Mouse (Mus musculus) stomach, embryonic 16.5 days (tissue): ENCODE results near the gene Adgrl3. TPM values are rescaled to one million over a fixed set of nuclear protein-coding genes. Genes with fewer than 3 reads are reported as not detected.

ENCODE experiments used
- ATAC-seq: fragments of 200-750 bp; cut with Nextera tagmentation; 2 replicates; pipeline ENCODE4 v1.8.0; 2017; ENCODE audit warnings: moderate number of reproducible peaks, moderate TSS enrichment; ENCODE audit not compliant: insufficient read depth, low FRiP score
- H3K27ac ChIP-seq: fragments of 300-500 bp; sonication (generic); 2 replicates; pipeline ENCODE4 v1.5.1; 2014; ENCODE audit warnings: low read length
- H3K27me3 ChIP-seq: fragments of 300-500 bp; sonication (generic); 2 replicates; pipeline ENCODE4 v1.6.1; 2014; ENCODE audit warnings: low read length, control low read depth, mixed read lengths; ENCODE audit not compliant: control insufficient read depth, insufficient read depth
- H3K36me3 ChIP-seq: fragments of 300-500 bp; sonication (generic); 2 replicates; pipeline ENCODE4 v1.6.1; 2014; ENCODE audit warnings: low read length; ENCODE audit not compliant: control insufficient read depth, insufficient read depth
- H3K4me1 ChIP-seq: fragments of 300-500 bp; sonication (generic); 2 replicates; pipeline ENCODE4 v1.6.1; 2014; ENCODE audit warnings: low read length, control low read depth, mixed read lengths; ENCODE audit not compliant: control insufficient read depth, insufficient read depth
- H3K4me2 ChIP-seq: fragments of 300-500 bp; sonication (generic); 2 replicates; pipeline ENCODE4 v1.6.1; 2014; ENCODE audit warnings: low read depth, low read length, mixed read lengths
- H3K4me3 ChIP-seq: fragments of 300-500 bp; sonication (generic); replicated peaks from 2 replicates; pipeline ENCODE4 v1.5.1; 2014; ENCODE audit warnings: mild to moderate bottlenecking, low read length
- H3K9ac ChIP-seq: fragments of 300-500 bp; sonication (generic); 2 replicates; pipeline ENCODE4 v1.6.1; 2014; ENCODE audit warnings: low read length
- H3K9me3 ChIP-seq: fragments of 300-500 bp; sonication (generic); replicated peaks from 2 replicates; pipeline ENCODE4 v1.6.1; 2016; ENCODE audit warnings: low read length, control low read depth; ENCODE audit not compliant: control insufficient read depth
- WGBS: fragments of 180-500 bp; shearing (Covaris S2); extraction: QIAGEN DNeasy Blood & Tissue Kit; methylation state at CpG from one replicate; pipeline ENCODE4 v1.1.7; 2014; 5-methylcytosine and 5-hydroxymethylcytosine counted together
- polyA plus RNA-seq: library from polyadenylated mRNA; unstranded; fragments of >200 nt; fragmentation: Nextera tagmentation; extraction: Ambion mirVana; gene quantifications from 2 replicates; pipeline ENCODE4 v1.2.1, GENCODE M21; 2015

Adgrl3 gene
- polyA plus RNA-seq, 1 experiment from 2014 or later, result 17.0 TPM

- ATAC-seq, result no peak
- Histone ChIP-seq H3K27ac (no peak overlapping the region), H3K9me3 (0 out of 2 replicates have a peak, but pooled peaks cover 3% of the 10 kb centered on the region), H3K4me1 (no peaks in the 10 kb centered on the region), H3K4me2 (no peak overlapping the region), H3K27me3 (no peaks in the 10 kb centered on the region), H3K9ac (no peak overlapping the region), H3K36me3 (0 out of 2 replicates have a peak, but pooled peaks cover 4% of the 10 kb centered on the region), H3K4me3 (no peak overlapping the region)
- WGBS, result 91% methylated on average over 9 of the region's 9 CpGs
Measured at GRCm38 (mm10) chr5:81794125-81794524, 774.2 kb downstream of the Adgrl3 start.

GRCm38 (mm10) chr5:81794601-81795000 lies 774.7 kb downstream of the Adgrl3 start:
- 86% methylated on average over 24 of the region's 24 CpGs for WGBS
- H3K4me2 ChIP-seq, result no peak overlapping the region
- H3K36me3 ChIP-seq, result 0 out of 2 replicates have a peak, but pooled peaks cover 4% of the 10 kb centered on the region
- H3K27ac ChIP-seq, result no peak overlapping the region
- no peak overlapping the region for H3K4me3 ChIP-seq
- no peaks in the 10 kb centered on the region for H3K4me1 ChIP-seq
- H3K9ac ChIP-seq, result no peak overlapping the region
- H3K27me3 ChIP-seq, result no peaks in the 10 kb centered on the region
- no peak for ATAC-seq
- H3K9me3 ChIP-seq, result 0 out of 2 replicates have a peak, but pooled peaks cover 3% of the 10 kb centered on the region

- H3K27ac ChIP-seq, result no peak overlapping the region
- 71% methylated on average over 4 of the region's 4 CpGs for WGBS
- no peak for ATAC-seq
- no peaks in the 10 kb centered on the region for H3K27me3 ChIP-seq
- no peak overlapping the region for H3K4me3 ChIP-seq
- no peaks in the 10 kb centered on the region for H3K4me1 ChIP-seq
- H3K36me3 ChIP-seq, result 0 out of 2 replicates have a peak, but pooled peaks cover 4% of the 10 kb centered on the region
- H3K4me2 ChIP-seq, result no peak overlapping the region
- no peak overlapping the region for H3K9ac ChIP-seq
- 0 out of 2 replicates have a peak, but pooled peaks cover 3% of the 10 kb centered on the region for H3K9me3 ChIP-seq
Measured at GRCm38 (mm10) chr5:81796128-81796527, 776.2 kb downstream of the Adgrl3 start.

GRCm38 (mm10) chr5:81810966-81811365 lies 791.0 kb downstream of the Adgrl3 start:
- no peak overlapping the region for H3K27ac ChIP-seq
- H3K4me1 ChIP-seq, result no peaks in the 10 kb centered on the region
- H3K36me3 ChIP-seq, result no peaks in the 10 kb centered on the region
- no peak for ATAC-seq
- H3K9ac ChIP-seq, result no peak overlapping the region
- no peaks in the 10 kb centered on the region for H3K27me3 ChIP-seq
- H3K4me3 ChIP-seq, result no peak overlapping the region
- H3K9me3 ChIP-seq, result no peaks in the 10 kb centered on the region
- no peak overlapping the region for H3K4me2 ChIP-seq
- WGBS, result 88% methylated on average over 5 of the region's 5 CpGs

- 88% methylated on average over 1 of the region's 1 CpGs for WGBS
Measured at GRCm38 (mm10) chr5:81832076-81832475, 812.1 kb downstream of the Adgrl3 start.

GRCm38 (mm10) chr5:81832679-81833078 lies 812.7 kb downstream of the Adgrl3 start:
- H3K4me2 ChIP-seq, result no peak overlapping the region
- H3K36me3 ChIP-seq, result no peaks in the 10 kb centered on the region
- 55% methylated on average over 2 of the region's 2 CpGs for WGBS
- peaks cover 5% of the 10 kb centered on the region; the same call in 1 of the 2 replicates for H3K9me3 ChIP-seq
- H3K4me3 ChIP-seq, result no peak overlapping the region
- H3K9ac ChIP-seq, result no peak overlapping the region
- no peak for ATAC-seq
- no peaks in the 10 kb centered on the region for H3K4me1 ChIP-seq
- no peak overlapping the region for H3K27ac ChIP-seq
- no peaks in the 10 kb centered on the region for H3K27me3 ChIP-seq

More at GRCm38 (mm10) chr5:81832076-81832475, 812.1 kb downstream of the Adgrl3 start:
- no peaks in the 10 kb centered on the region for H3K4me1 ChIP-seq
- H3K27ac ChIP-seq, result no peak overlapping the region
- H3K4me3 ChIP-seq, result no peak overlapping the region
- H3K4me2 ChIP-seq, result no peak overlapping the region
- no peak for ATAC-seq
- H3K27me3 ChIP-seq, result no peaks in the 10 kb centered on the region
- peaks cover 5% of the 10 kb centered on the region; the same call in 1 of the 2 replicates for H3K9me3 ChIP-seq
- no peak overlapping the region for H3K9ac ChIP-seq
- no peaks in the 10 kb centered on the region for H3K36me3 ChIP-seq

GRCm38 (mm10) chr5:81837860-81838259 lies 817.9 kb downstream of the Adgrl3 start:
- Histone ChIP-seq H3K4me3 (no peak overlapping the region), H3K9ac (no peak overlapping the region), H3K27me3 (no peaks in the 10 kb centered on the region), H3K36me3 (no peaks in the 10 kb centered on the region), H3K4me1 (no peaks in the 10 kb centered on the region), H3K27ac (no peak overlapping the region), H3K4me2 (no peak overlapping the region), H3K9me3 (peaks cover 5% of the 10 kb centered on the region; the same call in 1 of the 2 replicates)
- WGBS, result 87% methylated on average over 2 of the region's 2 CpGs
- ATAC-seq, result no peak

- H3K4me1 ChIP-seq, result no peaks in the 10 kb centered on the region
- ATAC-seq, result no peak
- H3K27ac ChIP-seq, result no peak overlapping the region
- no peaks in the 10 kb centered on the region for H3K36me3 ChIP-seq
- H3K27me3 ChIP-seq, result no peaks in the 10 kb centered on the region
- WGBS, result 61% methylated on average over 4 of the region's 4 CpGs
- H3K9ac ChIP-seq, result no peak overlapping the region
- H3K9me3 ChIP-seq, result no peaks in the 10 kb centered on the region
- H3K4me2 ChIP-seq, result no peak overlapping the region
- no peak overlapping the region for H3K4me3 ChIP-seq
Measured at GRCm38 (mm10) chr5:81843798-81844197, 823.9 kb downstream of the Adgrl3 start.

- H3K27me3 ChIP-seq, result no peaks in the 10 kb centered on the region
- H3K9me3 ChIP-seq, result no peaks in the 10 kb centered on the region
- H3K27ac ChIP-seq, result no peak overlapping the region
- no peak overlapping the region for H3K9ac ChIP-seq
- H3K4me3 ChIP-seq, result no peak overlapping the region
- H3K4me2 ChIP-seq, result no peak overlapping the region
- no peak for ATAC-seq
- 87% methylated on average over 6 of the region's 6 CpGs for whole genome bisulfite sequencing
- H3K4me1 ChIP-seq, result no peaks in the 10 kb centered on the region
- no peaks in the 10 kb centered on the region for H3K36me3 ChIP-seq
Measured at GRCm38 (mm10) chr5:81870336-81870735, 850.4 kb downstream of the Adgrl3 start.
